10 mouse cellular contexts compared by ENCODE assay signal in genomic region chr7:125748186-125748585, GRCm38 (mm10). TPM values are rescaled to one million over a fixed set of nuclear protein-coding genes. Genes with fewer than 3 reads are reported as not detected.
DNase-seq lines count a peak whose midpoint lies in the region; ATAC-seq lines count a peak whose summit lies in the region.
"Had no signal": no experiment of that assay in that cellular context is flagged by ENCODE, and none has a peak within 500 bp of the region (broad histone marks: within the 10 kb centered on the region; RNA-seq: fewer than 3 reads in every experiment).

No protein-coding gene starts in this region.

- H3K9ac ChIP-seq in midbrain, embryonic 11.5 days (ENCODE audit: low read length): no peak overlapping the region
- H3K9ac ChIP-seq in midbrain, embryonic 16.5 days (ENCODE audit: low read depth, low read length): no peak overlapping the region
- H3K9ac ChIP-seq: hindbrain, embryonic 15.5 days; liver, embryonic 13.5 days had no signal

- 46% methylated on average over 3 of the region's 3 CpGs for WGBS in midbrain, embryonic 11.5 days
- 54% methylated on average over 3 of the region's 3 CpGs for WGBS in midbrain, embryonic 16.5 days
- 51% methylated on average over 3 of the region's 3 CpGs for WGBS in embryonic facial prominence, embryonic 10.5 days

- no peaks in the 10 kb centered on the region for H3K27me3 ChIP-seq in midbrain, embryonic 11.5 days (ENCODE audit: control insufficient read depth, insufficient read depth, low read length)
- no peaks in the 10 kb centered on the region for H3K27me3 ChIP-seq in midbrain, embryonic 16.5 days (ENCODE audit: control insufficient read depth, insufficient read depth, low read depth, low read length)
- H3K27me3 ChIP-seq in embryonic facial prominence, embryonic 10.5 days (replicated peaks; ENCODE audit: low read depth, poor library complexity, severe bottlenecking): no peaks in the 10 kb centered on the region
- H3K27me3 ChIP-seq in splenic B cell, adult 2 months (ENCODE audit: control insufficient read depth, insufficient read depth, low read length, poor library complexity, severe bottlenecking): no peaks in the 10 kb centered on the region
- H3K27me3 ChIP-seq: hindbrain, embryonic 15.5 days; liver, embryonic 13.5 days had no signal

- no peaks in the 10 kb centered on the region for H3K9me3 ChIP-seq in midbrain, embryonic 11.5 days (ENCODE audit: control insufficient read depth, low read length)
- no peaks in the 10 kb centered on the region for H3K9me3 ChIP-seq in midbrain, embryonic 16.5 days (replicated peaks; ENCODE audit: control insufficient read depth, low read length, poor library complexity, severe bottlenecking)
- H3K9me3 ChIP-seq in embryonic facial prominence, embryonic 10.5 days: no peaks in the 10 kb centered on the region
- H3K9me3 ChIP-seq: hindbrain, embryonic 15.5 days; liver, embryonic 13.5 days had no signal

- no peak overlapping the region for H3K27ac ChIP-seq in midbrain, embryonic 11.5 days (ENCODE audit: low read depth, low read length)
- no peak overlapping the region for H3K27ac ChIP-seq in midbrain, embryonic 16.5 days (ENCODE audit: low read length)
- H3K27ac ChIP-seq in embryonic facial prominence, embryonic 10.5 days (replicated peaks): no peak overlapping the region
- H3K27ac ChIP-seq: hindbrain, embryonic 15.5 days; liver, embryonic 13.5 days had no signal

- DNase-seq in cerebellum, postnatal 10 days: peak; percentile 25 to 61
- no peak for DNase-seq in cerebellum, postnatal 4 days (ENCODE audit: low spot score in 2 of 2)
- DNase-seq in midbrain, embryonic 11.5 days (ENCODE audit: low spot score, missing footprints): peak; percentile 89
- DNase-seq in embryonic facial prominence, embryonic 10.5 days (ENCODE audit: low spot score): peak; percentile 15
- peak; percentile 41 for DNase-seq in splenic B cell, adult 2 months (ENCODE audit: low read depth, low spot score)
- DNase-seq in gastrocnemius, adult 8-10 months (ENCODE audit: low spot score in 2 of 2): no peak
- no peak for DNase-seq in right cerebral cortex, postnatal 10 days (ENCODE audit: low spot score in 2 of 2)
- DNase-seq: liver, embryonic 13.5 days had no signal

- no peaks in the 10 kb centered on the region for H3K4me1 ChIP-seq in midbrain, embryonic 11.5 days (ENCODE audit: control insufficient read depth, insufficient read depth, low read length)
- H3K4me1 ChIP-seq in midbrain, embryonic 16.5 days (ENCODE audit: control insufficient read depth, insufficient read depth, low read length): no peaks in the 10 kb centered on the region
- peaks cover 2% of the 10 kb centered on the region; the same call in 1 of the 2 replicates for H3K4me1 ChIP-seq in embryonic facial prominence, embryonic 10.5 days
- H3K4me1 ChIP-seq: hindbrain, embryonic 15.5 days had no signal

- no peak for ATAC-seq in midbrain, embryonic 11.5 days (ENCODE audit: low FRiP score)
- ATAC-seq in midbrain, embryonic 16.5 days: no peak

- H3K4me2 ChIP-seq in midbrain, embryonic 11.5 days: no peak overlapping the region
- no peak overlapping the region for H3K4me2 ChIP-seq in midbrain, embryonic 16.5 days (ENCODE audit: low read length)
- H3K4me2 ChIP-seq: hindbrain, embryonic 15.5 days; liver, embryonic 13.5 days had no signal

- H3K4me3 ChIP-seq in midbrain, embryonic 11.5 days (ENCODE audit: low read depth, low read length): no peak overlapping the region
- H3K4me3 ChIP-seq in midbrain, embryonic 16.5 days (ENCODE audit: low read depth, low read length): no peak overlapping the region
- no peak overlapping the region for H3K4me3 ChIP-seq in embryonic facial prominence, embryonic 10.5 days
- H3K4me3 ChIP-seq: hindbrain, embryonic 15.5 days; liver, embryonic 13.5 days had no signal

- no peaks in the 10 kb centered on the region for H3K36me3 ChIP-seq in midbrain, embryonic 11.5 days (ENCODE audit: control insufficient read depth, insufficient read depth, low read length)
- H3K36me3 ChIP-seq in midbrain, embryonic 16.5 days (ENCODE audit: control insufficient read depth, insufficient read depth, low read length): no peaks in the 10 kb centered on the region
- H3K36me3 ChIP-seq in embryonic facial prominence, embryonic 10.5 days (replicated peaks): no peaks in the 10 kb centered on the region
- H3K36me3 ChIP-seq in splenic B cell, adult 2 months (ENCODE audit: control insufficient read depth, insufficient read depth, low read length, poor library complexity, severe bottlenecking): no peaks in the 10 kb centered on the region
- H3K36me3 ChIP-seq: hindbrain, embryonic 15.5 days; liver, embryonic 13.5 days had no signal

RNA-seq across cellular contexts. Expression of gene D430042O09Rik, which starts 40.5 kb away (rescaled TPM):
- polyA plus RNA-seq in midbrain, embryonic 11.5 days (2014; fragmentation: Nextera tagmentation; extraction: Ambion mirVana): 7.5 and 7.9 TPM in 2 replicates
- polyA plus RNA-seq in midbrain, embryonic 16.5 days (2015; fragmentation: Nextera tagmentation; extraction: Ambion mirVana): 6.4 and 9.3 TPM in 2 replicates
- polyA plus RNA-seq in embryonic facial prominence, embryonic 10.5 days (2016; fragmentation: Nextera tagmentation; extraction: Ambion mirVana): 8.8 and 8.9 TPM in 2 replicates
- total RNA-seq in gastrocnemius, adult 8-10 months (2022): 1 to 10 TPM; 6.0 to 8.7 (median 7.7) TPM

RNA-seq across cellular contexts. Expression of gene Gtf3c1, which starts 40.6 kb away (rescaled TPM):
- polyA plus RNA-seq in midbrain, embryonic 11.5 days (2014; fragmentation: Nextera tagmentation; extraction: Ambion mirVana): 29.6 and 32.0 TPM in 2 replicates
- polyA plus RNA-seq in midbrain, embryonic 16.5 days (2015; fragmentation: Nextera tagmentation; extraction: Ambion mirVana): 30.5 and 31.4 TPM in 2 replicates
- 49.3 and 52.1 TPM in 2 replicates for polyA plus RNA-seq in embryonic facial prominence, embryonic 10.5 days (2016; fragmentation: Nextera tagmentation; extraction: Ambion mirVana)
- total RNA-seq in gastrocnemius, adult 8-10 months (2022): 10 to 100 TPM; 29.7 to 32.7 (median 30.7) TPM

Comparison
In these comparisons a context has a peak if more than half of its experiments do, and no peak if none do; other contexts are left out.
1. DNase-seq: peak in cerebellum, postnatal 10 days (2 of 2), midbrain, embryonic 11.5 days (single experiment), embryonic facial prominence, embryonic 10.5 days (single experiment) and splenic B cell, adult 2 months (single experiment); none in cerebellum, postnatal 4 days (0 of 2), gastrocnemius, adult 8-10 months (0 of 2) and right cerebral cortex, postnatal 10 days (0 of 2).